Mouse (Mus musculus): Measurements from ENCODE around the gene Dlgap1.
A peak's percentile ranks its signal among the peaks of the same experiment; 100 is the strongest.

The Dlgap1 gene

DNA sequence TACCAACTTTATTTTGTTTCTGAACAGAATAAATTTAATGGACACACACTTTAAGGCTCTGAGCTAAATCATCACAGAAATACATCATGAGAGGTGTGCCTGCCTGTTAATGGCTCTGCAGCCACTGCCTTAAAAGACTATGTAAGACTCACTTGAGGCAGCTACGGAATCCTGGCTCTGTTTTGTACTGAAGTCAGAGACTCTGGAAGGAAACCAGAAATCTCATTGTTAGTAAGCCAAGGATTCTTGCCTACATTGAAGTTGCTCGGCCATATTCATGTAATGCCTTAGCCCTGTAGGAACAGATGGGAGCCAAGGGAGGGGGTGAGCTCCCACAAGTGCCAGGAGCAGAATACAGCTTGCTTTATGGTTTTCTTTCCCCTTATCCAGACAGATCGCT lies 394.7 kb downstream of the Dlgap1 start:
- DNase-seq: peak; percentile 85

DNA sequence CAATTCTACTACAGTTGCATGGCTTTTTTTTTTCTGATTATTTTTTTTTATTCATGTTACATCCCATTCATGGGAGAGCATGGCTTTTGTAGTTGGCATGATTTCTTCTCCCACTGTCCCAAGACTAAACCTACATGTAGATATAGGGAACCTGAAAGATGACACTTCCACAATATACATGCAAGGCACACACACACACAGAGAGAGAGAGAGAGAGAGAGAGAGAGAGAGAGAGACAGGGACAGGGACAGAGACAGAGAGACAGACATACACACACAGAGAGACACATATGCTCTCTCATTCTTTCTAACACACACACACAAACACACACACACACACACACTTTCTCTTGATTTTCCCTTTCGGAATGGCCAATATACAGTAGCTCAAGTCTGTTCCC lies 395.1 kb downstream of the Dlgap1 start:
- DNase-seq: no peak

DNA sequence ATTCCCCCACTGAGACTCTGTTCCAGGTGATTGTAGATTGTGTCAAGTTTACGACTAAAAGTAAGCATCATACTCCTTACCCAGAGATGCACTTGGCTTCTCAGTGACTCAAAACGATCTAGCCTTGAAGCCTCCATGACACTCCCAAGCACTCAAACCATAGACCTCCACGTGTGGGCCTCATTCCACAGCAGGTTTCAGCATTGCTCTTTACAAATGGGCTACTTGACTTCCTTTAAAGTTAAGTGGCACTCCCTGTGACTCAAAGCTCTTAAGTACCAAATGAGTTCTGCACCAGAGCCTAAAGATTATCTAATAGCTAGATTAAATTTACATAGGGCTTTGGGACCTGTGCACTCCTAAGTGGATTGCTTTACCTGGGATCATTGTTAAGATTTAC lies 400.3 kb downstream of the Dlgap1 start:
- no peak for DNase-seq

DNA sequence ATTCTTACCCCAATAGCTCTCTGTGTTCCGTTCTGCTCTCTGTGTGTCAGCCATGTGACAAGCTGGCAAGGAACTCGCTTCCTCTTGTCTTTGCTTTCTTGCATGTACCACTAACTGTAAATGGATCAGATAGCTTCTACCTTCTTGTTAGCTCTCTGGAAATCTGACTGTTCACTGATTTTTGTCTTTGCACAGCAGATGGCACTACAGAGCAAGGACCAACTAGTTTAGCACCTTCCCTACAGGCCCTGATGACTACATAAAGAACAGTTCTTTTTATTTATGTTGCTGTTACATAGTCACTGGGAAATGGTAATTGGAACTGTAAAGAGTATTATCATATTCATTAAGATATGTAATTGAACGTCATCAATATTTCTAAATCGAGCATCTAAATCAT lies 408.1 kb downstream of the Dlgap1 start:
- peak; percentile 25 for DNase-seq

DNA sequence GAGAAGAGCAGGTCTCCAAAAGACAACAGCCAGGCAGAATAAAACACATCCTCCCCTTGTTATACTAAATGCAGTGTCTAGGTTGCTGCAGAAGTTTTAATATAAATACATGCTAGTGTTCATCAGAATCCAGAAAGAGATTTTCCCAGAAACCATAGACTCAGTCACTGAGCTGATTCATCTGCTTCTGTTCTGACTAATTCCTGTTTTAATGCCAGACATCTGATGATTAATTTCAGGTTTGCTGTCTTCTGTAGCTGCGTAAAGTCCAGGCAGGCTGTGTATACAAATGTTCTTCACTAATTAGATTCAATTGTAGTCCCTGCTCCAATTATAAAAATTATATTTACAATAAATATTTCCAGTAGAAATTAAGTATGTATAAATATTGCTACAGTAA lies 419.6 kb downstream of the Dlgap1 start:
- peak; percentile 34 for DNase-seq

DNA sequence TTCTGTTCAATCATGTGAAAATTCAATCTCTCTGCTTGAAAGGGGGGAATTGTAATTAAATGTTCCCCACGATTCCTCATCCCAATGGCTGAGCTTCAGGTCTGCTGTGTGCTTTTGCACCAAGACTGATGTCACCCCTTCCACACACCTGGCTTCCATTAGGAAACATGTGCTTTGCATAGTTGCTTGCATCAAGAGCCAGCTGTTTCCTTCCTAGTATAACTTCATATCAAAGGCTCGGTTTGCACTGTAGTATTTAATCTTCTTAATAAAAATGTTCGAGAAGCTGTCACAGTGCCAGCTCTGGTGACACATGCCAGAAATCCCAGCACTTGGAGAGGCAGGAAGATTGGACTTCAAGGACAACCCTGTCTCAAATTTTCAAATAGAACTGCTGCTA lies 428.3 kb downstream of the Dlgap1 start:
- no peak for DNase-seq

DNA sequence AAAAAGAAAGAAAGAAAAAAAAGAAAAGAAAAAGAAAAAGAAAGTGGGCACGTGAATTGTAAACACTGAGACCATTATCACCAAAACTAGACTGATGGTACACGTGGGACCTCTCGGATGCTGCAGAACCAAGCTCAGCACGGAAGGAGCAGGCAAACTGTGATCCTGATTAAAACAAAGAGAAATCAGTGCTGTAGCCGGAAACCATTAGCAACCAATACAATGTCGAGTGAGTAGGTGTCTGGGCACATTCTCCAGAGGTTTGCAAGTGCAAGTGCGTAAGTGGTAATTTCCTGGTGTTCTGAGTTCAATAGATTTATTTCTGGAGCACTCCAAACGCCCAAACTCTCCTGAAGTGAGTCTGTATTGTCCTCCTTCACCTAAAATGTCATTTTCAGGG lies 428.8 kb downstream of the Dlgap1 start:
- no peak for DNase-seq

DNA sequence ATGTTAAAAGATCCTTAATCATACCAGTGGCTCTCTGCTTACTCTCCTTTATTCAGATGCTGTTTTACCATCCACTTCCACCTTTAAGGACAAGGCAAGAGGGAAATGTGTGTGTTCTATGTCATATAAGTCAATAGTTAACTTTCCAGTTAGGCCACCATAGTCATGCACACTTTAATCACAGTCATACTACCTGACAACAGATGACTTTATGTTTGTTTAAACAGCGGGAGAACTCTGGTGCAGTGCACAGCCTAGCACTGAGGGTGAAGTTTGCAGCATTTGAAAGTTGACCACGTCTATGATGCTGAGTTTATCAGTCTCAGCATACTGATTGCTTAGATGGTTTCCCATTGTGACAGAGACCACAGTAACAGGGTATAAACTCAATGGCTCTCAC lies 433.0 kb downstream of the Dlgap1 start:
- DNase-seq: no peak

DNA sequence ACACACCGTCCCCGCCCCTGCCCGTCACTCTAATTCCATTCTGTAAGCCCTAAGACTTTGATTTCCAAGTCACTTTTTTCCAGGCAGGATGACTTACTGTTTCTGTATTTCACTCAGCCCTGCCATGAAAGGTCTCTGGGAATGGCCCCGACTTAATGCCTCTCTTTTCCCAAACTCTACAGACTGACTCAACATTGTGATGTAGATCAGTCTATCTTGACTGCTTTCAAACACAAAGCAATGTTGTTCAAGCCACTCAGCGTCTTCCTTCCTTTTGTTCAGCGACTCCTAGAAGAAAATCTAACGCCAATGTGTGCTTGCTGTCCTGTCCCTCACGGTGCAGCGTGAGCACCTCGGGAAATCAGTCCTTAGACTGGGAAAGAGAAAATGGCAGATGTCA lies 434.9 kb downstream of the Dlgap1 start:
- no peak for DNase-seq

DNA sequence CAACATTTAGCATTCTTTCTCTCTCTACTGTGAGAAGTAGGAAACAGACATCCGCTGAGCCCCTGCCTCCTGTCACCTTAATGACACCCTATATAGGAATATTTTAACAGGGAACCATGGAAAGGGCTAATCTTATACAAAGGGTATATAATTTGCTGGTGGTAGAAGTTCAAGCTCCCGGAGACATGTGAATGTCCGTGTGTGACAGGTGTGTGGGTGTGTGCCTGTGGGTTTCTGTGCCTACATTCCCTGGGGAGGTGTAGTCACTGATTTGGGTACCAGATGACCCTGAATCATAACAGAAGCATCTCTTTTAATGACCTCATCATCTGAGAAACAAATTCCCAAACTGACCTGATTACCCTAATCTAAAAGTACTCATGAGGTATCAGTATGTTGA lies 445.3 kb downstream of the Dlgap1 start:
- DNase-seq: no peak

DNA sequence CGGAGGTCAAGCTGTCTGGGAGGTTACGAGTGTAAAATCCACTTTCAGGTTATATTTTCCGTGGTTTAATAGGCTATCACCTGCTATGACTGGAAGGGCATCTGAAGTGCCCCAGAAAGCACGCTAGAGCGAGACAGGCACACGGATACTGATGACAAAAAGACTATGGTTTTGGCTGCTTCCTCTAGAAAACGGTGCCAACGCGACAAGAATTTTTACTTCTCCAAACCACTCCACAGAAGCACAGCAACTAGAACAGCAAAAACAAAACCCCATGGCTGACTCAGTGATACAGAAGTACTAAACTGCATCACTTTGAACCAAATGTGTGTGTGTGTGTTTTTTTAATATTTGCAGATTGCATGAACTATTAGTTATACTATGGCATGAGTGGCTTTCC lies 459.0 kb downstream of the Dlgap1 start:
- no peak for DNase-seq

DNA sequence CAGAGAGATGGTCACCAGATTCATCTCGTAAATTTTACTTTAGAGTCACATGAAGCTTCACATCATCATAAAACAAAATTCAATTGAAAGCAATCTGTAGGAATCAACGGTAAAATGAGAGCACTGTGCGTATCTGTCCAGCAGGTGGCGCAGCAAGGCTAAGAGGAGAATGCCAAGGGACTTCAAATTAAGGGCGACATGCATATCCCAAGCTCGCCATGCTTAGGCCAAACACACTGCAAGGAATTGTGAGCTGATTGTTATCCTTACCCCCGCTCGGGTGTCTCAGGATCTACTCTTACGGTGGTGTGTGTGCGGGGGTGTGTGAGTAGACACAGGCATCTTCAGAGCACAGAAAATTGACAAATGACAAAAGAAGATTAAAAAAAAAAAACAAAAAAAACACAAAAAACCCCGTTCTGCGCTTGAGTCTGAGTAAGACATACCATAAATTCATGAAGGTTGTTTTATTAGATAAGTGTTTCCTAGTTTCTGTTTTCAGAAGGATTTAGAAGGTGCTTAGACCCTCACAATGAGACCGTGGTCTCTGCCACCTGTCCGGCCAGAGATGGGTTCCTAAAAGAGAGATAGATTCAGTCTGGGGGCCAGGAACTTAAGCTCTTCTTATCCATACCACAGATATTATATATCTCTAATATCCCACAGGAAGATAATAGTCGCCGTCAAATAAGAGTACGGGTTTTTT lies 461.0 kb downstream of the Dlgap1 start:
- peak; percentile 72 for DNase-seq

DNA sequence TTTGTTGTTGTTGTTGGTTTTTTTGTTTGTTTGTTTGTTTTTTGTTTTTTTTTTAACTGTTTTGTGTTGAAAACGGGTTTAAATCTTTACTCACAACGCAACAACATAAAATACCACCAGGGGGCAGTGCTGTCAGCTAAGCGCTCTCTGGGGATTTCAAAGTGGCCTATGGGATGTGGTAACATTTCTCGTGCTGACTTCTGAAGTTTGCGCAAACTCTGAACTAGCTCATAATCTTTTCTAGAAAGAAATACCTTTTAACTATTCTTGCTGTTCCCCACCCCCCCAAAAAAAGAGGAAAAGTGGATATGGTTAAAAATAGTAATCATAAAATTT lies 461.5 kb downstream of the Dlgap1 start:
- no peak for DNase-seq

DNA sequence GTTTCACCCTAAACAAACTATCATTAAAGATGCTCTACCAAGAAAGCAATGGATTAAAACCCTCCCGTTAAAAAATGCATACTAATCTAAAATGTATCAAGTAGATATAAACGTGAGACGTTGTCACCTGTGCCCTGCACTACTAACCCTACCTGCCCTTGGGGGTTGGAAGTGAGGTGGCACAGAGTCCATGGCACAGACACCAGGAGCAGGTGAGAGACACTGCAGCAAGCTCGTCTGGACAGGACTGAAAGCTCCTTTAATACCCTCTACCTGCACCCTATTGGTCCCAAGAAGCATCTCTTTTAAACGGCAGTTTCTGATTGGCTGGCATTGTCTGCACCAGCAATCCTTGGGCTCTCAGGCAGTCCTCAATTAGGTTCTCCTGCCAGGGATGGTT lies 464.0 kb downstream of the Dlgap1 start:
- no peak for DNase-seq

DNA sequence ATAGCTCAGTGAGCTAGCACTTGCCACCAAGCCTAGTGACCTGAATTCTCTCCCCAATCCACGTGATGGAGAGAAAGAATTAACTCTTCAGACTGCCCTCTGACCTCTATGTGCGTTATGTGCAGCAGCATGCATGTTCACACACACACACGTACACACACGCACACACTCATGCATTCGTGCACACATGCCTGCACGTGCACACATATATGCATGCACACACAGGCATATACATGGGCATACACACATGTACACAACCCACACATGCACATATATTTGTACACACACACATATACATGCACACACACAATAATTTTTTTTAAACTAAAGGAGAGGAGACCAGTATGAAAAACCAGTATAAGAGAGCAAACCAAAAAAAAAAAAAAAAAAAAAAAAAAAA lies 465.7 kb downstream of the Dlgap1 start:
- DNase-seq: no peak

DNA sequence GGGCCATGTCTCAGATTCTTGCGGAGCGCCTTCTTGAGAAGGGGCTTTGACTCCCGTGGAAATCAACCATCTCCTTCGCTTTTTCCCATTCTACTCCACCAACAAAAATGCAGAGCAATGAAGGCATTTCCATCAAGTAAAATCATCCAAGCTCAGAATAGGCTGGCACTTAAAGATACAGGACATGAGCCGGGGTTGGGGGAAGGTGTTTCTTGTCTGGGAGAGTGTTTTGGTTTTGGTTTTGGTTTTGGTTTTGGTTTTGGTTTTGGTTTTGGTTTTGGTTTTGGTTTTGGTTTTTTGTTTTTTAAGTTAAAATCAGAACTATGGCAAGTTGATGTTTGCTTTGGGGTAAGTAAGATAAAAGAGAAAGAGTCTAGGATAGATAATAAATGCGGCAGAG lies 466.7 kb downstream of the Dlgap1 start:
- no peak for DNase-seq

DNA sequence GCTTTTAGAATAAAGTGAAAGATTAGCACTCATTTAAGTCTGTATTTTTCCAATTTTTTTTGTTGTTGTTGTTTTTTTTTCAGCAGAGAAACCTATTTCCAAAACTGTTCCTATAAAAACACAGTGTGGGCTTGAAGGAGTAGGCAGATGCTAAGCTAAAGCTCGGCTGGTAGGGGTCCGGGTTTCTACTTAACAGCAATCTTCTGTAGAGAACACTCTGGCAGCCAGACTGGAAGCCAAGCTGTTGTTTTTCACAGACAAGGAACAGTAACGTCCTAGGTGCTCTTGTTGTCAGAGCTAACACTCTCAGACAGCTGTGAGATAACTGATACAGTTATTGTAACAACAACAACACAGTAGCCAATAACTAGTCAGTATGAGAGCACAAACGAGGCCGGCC lies 468.4 kb downstream of the Dlgap1 start:
- no peak for DNase-seq

DNA sequence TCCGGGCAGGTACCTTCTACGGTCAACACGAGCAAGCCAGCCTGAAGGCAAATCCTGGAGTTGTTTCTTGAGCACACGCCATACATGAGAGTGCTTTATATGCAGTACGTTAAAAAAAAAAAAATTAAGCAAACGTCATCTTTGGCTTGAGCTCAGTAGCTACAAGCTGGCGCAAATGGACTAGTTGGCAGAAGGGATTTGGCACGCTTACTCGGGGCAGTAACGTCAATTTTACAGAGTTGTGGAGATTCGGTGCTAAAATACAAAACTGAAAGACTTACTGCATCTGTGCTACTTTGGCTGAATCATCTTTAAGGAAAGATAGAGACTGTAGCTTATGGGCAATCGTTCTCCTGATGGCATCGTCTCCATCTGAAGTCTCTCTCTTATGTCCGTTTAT lies 474.1 kb downstream of the Dlgap1 start:
- DNase-seq: peak; percentile 73

DNA sequence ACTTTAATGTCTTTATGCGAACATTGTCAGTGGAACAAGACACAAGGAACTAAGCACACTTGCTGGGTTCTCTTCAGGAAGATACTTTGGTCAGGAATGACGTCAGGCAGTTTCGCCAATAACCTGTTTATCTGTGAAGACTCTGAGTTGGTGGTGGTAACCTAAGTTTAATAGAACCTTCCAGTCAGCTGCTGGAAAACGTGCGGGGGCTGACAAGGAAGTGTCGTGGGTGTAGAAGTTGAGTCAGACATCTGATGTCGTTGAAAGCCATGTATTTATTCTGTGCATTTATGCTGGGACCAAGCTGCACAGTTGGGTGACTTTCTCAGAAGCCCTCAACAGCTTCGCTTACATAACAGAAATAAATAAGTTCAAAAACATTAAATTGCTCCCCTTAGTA lies 477.6 kb downstream of the Dlgap1 start:
- DNase-seq: peak; percentile 59

DNA sequence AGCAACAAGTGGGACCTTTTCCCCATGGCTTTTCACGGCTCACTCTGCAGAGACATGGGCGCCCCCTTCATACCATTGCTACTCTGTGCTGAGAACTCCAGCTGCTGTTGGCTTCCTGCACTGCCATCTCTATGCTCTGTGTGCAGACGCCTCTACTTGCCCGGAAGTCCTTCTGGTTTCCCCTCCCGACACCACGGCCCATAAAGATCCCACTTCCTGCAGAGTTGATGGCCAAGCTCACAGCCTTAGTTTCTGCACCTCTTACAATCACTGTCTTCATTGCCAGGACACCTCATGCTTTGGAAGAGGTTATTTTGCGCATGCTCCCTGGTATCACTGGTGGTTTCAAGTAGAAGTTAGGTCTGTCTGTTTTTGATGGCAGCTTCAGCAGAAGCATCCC lies 486.2 kb downstream of the Dlgap1 start:
- DNase-seq: no peak

DNA sequence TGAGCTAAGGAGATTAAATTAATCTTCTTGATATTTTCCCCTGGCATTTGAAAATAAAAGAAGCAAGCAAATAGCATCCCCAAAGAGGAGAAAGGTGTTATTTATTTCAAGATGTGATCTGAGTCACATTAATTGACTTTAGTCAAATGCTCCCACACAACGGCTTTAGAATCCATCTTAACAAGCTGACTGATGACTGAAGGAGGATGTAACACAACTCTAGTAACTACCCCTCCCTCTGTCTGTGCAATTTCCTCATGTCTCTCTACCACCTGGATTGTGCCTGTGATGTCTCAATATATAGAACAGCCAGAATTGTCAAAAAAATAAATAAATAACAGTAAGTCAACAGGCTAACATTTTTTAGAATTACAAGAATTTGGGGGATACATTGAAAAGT lies 488.2 kb downstream of the Dlgap1 start:
- DNase-seq: no peak

DNA sequence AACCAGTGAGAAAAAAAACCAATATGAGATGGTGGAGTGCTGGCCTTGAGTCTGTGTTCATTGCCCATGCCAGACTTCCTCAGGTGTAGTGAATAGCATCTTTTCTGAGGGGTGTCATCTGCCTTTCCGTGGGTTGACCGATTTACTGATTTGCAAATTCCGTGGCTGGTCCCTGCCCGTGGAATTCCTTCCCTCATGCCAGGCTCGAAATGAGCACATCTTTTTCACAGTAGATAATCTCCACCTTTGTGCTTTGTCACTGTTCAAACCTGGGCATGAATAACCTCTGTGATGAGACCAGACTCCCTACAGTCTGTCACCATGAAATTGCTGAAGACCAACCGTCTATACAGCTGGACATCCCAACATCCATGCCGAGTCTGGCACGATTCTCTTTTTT lies 493.4 kb downstream of the Dlgap1 start:
- no peak for DNase-seq

DNA sequence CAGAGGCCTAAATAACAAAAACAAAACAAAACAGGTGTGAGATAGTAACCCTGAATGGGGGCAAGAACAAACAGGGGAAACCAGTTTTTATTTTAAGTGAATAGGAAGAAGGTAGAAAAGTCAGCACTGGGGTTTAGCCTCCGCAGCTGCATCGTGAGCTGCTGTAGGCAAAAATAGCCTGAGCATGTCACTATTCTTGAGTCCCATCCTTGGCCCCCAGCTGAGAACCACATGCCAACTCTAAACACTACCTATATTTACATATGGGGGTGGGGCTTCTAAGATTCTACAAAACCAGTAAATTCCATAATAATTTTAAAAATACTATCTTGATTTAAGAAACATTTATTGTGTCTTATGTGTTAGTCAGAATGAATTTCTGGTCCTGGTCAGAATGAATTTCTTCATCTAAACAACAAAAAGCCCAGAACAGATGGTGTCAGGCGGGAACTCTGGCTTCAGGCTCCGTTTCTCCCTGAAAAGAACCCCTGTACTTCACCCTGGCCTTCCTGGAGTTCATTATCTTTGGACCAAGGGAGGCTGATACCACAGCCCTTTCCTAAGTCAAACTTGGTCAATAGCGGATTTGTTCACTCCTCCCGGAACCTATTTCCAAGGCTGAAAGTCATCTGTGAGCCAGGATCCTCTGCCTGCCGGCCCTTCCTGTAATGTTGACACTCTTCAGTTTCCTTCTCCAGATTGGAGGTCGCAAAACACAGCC lies 494.1 kb downstream of the Dlgap1 start:
- DNase-seq: no peak

DNA sequence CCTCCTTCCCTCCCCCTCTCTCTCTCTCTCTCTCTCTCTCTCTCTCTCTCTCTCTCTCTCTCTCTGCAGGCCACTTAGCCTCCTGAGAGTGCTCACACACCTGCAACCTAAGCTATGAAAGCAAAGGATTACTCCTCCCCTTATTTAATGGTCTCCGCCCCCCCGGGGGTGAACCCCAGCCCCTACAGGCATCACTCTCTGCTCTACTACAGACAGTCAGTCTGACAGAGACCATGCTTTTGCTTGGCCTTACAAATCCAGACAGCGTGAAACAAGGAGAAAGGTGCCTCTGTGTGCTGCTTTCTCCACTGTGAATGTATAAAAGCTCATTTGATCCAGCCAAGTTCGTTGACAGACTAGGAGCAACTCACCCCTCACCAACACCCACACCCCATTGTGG lies 497.5 kb downstream of the Dlgap1 start:
- DNase-seq: no peak

DNA sequence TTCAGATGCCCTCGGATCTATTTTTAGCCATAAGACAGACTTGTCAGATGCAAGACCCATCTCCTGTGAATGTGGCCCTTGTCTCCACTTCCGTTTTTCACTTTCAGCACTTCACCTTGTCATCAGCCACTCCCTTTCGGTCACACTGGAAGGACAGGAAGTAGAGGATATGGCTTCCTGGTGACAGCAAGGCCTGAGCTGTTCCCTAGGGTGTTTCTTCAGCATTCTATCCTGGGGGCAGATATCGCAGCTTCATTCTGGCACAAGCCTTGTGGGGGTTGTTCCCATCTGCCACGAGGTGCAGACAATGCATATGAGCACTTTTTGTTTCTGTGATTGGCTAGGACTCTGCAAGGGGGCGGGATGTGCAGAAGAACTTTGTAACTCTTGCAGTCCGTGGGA lies 502.1 kb downstream of the Dlgap1 start:
- DNase-seq: peak; percentile 86

All from layer of hippocampus, adult 9-11 months (tissue).